Mouse (Mus musculus) activated CD4-positive, CD25-positive, alpha-beta regulatory T cell, adult 4 months (primary cell): ENCODE data around the gene Slc6a20b. TPM values are rescaled to one million over a fixed set of nuclear protein-coding genes. Genes with fewer than 3 reads are reported as not detected.

ENCODE experiments used
- ATAC-seq: one replicate; pipeline ENCODE4 v1.8.0; 2017
- polyA plus RNA-seq, 2 experiments: library from polyadenylated mRNA; unstranded; fragments of 100-300 nt; shearing (Covaris generic); gene quantifications; one replicate each; pipeline ENCODE4 v1.2.1; 2017

Slc6a20b gene
- polyA plus RNA-seq, 2 experiments from 2014 or later = 0.47 to 0.83 TPM

DNA sequence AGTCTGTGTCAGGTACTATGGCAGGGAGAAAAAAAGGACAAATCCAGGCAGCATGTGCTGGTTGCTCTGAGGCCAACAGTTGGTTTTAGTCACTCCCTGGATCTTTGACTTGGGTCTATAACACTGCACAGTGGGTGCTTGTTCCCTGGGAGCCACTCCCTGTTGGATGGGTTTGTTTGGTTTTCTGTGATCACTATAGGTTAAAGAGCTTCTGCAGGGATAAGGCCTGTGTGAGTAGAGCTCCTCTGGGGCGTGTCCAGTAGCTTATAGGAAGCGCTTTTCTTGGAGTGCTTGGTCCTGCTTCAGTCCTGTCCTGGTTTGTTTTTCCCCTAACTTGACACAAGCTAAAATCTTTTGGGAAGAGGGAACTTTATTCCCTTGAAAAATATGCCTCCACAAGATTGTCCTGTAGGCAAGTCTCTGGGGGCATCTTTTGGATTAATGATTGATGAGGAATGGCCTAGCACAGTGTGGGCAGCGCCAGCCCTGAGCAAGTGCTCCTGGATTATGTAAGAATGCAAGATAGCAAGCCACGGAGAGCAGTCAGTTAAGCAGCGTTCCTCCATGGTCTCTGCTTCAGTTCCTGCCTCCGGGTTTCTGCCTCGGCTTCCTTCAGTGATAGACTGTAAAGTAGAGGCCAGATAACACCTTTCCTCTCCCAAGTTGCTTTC is 43.0 kb downstream of the Slc6a20b start:
- ATAC-seq = no peak

DNA sequence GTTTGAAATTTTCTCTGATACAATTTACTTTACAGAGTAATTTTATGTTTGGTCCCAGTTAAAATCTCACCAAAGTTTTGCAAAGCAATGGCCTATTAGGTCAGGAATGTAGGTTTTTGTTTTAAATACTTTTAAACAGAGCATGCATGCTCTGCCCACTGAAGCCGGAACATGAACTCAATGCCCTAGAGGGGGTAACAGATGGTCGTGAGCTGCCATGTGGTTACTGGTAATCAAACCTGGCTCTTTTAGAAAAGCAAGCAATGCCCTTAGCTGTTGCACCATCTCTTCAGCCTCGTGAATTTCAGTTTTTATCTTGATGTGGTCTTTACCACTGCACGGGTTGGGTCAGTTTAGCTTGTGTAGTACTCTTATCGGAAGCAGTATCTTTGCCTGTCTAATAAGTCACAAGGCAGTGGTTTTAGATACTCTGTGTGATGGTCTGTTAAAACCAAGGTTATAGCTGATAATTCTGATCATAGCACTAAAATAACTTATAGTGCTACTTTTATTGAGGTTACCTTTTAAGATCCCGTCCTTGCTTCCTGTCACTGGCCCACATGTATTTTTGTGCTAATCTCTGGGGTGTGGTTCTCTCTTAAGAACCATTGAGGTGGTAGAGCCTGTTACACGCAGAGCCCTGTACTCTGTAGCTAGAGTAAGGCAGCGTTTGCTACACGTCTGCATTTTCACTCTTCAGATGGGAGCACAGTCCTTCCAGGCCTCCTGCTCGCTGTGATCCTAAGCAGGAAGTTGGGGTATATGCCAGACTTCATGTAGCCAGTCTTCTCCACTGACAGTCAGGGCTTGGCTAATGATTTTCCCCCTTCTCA is 54.8 kb downstream of the Slc6a20b start:
- ATAC-seq = no peak

DNA sequence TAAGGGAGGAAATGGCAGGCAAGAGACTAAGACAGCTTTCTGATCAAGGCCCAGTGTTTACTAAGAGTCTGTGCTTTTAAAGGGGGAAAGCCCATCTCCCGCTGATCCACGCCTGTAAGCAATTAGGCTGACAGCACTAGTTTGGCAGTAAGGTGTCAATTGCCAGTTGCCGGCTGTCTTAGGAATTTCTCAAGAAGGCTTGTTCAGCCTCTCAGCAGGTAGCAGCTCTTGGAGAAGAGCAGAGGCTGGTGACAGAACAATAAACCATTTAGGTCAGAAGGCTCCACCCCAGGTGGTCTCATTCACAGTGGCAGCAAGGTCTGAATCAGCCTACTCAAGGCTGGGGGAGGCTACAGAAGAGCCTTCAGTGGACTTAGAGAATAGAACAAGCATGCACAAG is 77.8 kb downstream of the Slc6a20b start:
- ATAC-seq = no peak

Other genes with a start within 250 kb of the Slc6a20b start
- gene Limd1, start 153.9 kb downstream of the Slc6a20b start, polyA plus RNA-seq = 10 to 100 TPM; 31.3 to 38.7 TPM
- gene Sacm1l, start 102.8 kb downstream of the Slc6a20b start, polyA plus RNA-seq = 10 to 100 TPM; 45.6 to 59.3 TPM
- gene Ccr9, start 45.9 kb upstream of the Slc6a20b start, polyA plus RNA-seq = 10 to 100 TPM; 15.3 to 36.5 TPM
- under 1 TPM in 1 of 2 experiments, not detected in 1; 0.54 TPM for gene Slc6a20a, start 46.3 kb upstream of the Slc6a20b start, polyA plus RNA-seq
- gene Lztfl1, start 85.1 kb upstream of the Slc6a20b start, polyA plus RNA-seq = 10 to 100 TPM; 51.1 to 71.1 TPM
- gene Cxcr6, start 173.9 kb upstream of the Slc6a20b start, polyA plus RNA-seq = 100 to 1,000 TPM; 117 to 287 TPM
- 10 to 100 TPM; 27.8 to 29.5 TPM for gene Fyco1, start 219.3 kb upstream of the Slc6a20b start, polyA plus RNA-seq
- under 1 TPM; 0.64 to 0.67 TPM for gene Xcr1, start 229.5 kb upstream of the Slc6a20b start, polyA plus RNA-seq